Mouse (Mus musculus): Measurements from ENCODE around the gene 9430038I01Rik. TPM values are rescaled to one million over a fixed set of nuclear protein-coding genes. Genes with fewer than 3 reads are reported as not detected.
"Not testable (repeated sequence)": the region's sequence is repeated elsewhere in the genome, so short reads cannot be mapped to it uniquely, and the experiment has no call there.

Gene 9430038I01Rik
- 1 to 10 TPM; 6.9 to 7.8 TPM for total RNA-seq (2021)

DNA sequence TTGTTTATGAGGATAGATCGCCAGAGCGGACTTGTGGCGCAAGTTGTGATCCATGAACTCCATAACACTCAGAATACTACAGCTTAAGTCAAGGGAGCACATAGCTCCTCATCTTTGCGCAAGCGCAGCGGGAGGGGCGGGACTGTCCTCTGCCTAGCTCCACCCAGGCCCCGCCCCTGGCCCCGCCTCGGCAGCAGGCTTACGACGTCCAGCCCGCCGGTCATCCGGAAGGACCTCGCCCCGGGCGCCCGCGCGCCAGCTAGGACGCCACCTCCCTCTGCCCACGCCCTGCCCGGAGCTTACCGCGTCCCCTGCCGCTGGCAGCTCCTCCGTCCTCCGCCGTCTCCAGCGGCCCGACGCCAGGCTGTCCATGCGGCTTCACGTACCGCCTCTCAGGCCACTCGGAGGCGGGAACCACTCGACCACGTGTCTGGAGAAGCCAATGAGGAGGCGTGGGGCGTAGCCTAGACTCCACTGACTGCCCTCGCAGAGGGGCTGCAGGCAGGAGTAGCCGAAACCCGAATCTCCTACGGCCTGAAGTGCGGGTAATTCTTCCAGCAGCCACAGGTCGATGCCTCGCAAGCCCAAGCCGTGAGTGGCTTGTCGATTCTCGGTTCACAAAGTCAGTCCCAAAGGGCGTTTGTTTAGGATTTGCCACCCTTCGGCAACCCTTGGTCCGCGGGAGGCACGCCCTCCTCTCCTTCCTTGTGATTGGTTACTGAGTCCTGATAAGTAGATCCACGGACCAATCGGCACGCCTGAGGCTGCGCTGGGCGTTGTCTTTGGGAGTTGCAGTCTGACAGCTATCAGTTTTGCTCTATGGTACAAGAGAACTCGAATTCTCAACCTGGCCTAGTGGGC lies at the start of gene 9430038I01Rik:
Gene 9430038I01Rik, minus strand, starts transcription at position 426 of the 861 bp plus-strand sequence.
- intact Hi-C loops (cut with DNase I), result loop anchor here (1.0 kb wide), 1 partner anchor 27 kb away; the partner anchor contains the start of gene Glrx3
- peak; percentile 95 for DNase-seq (ENCODE audit: low spot score)

GRCm38 (mm10) chr7:137445321-137445720 lies 34.8 kb upstream of the 9430038I01Rik start:
- intact Hi-C loops (cut with DNase I), result no loop called here
- no peak for DNase-seq (ENCODE audit: low spot score)

DNA sequence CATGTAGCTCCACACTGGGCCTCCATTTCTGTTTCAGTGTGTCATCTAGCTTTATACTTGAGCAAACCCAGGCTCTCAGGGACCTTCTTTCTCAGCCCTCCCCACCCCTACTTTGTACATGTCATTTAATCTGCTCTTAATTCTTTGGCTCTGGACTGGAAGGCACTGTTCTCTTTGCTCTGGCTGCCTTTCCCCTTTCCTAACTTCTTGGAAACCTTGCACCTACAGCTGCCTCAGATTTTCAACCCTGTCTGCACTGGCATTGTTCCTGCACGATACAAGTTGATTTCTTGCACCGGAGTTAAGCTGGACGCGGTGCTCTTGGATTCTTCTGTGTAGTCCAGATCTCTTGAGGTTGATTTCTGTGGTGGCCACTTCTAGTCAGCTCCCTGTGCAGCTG lies 32.4 kb upstream of the 9430038I01Rik start:
- peak; percentile 6 for DNase-seq (ENCODE audit: low spot score)
- intact Hi-C loops (cut with DNase I), result no loop called here

DNA sequence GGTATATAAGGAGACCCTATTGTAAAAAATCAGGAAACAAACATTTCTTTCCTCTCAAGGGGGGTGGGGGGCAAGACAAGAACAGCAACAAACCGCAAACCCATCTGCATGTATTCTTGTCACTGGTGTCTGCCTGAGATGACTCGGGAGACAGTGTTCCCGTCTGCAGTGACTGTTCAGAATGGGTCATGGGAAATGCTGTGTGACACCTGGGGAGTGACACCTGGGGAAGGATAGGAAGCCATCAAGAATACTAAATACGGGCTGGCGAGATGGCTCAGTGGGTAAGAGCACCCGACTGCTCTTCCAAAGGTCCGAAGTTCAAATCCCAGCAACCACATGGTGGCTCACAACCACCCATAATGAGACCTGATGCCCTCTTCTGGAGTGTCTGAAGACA lies 28.4 kb upstream of the 9430038I01Rik start:
- intact Hi-C loops (cut with DNase I), result not testable (repeated sequence)

GRCm38 (mm10) chr7:137438179-137438550 lies 27.6 kb upstream of the 9430038I01Rik start:
- DNase-seq (ENCODE audit: low spot score), result no peak
- intact Hi-C loops (cut with DNase I), result no loop called here

More for the DNA sequence above, 28.4 kb upstream of the 9430038I01Rik start:
- DNase-seq (ENCODE audit: low spot score), result not testable (repeated sequence)

GRCm38 (mm10) chr7:137437440-137438178 lies 27.0 kb upstream of the 9430038I01Rik start, which contains the start of gene Glrx3:
TSS of gene Glrx3 (plus strand) at chr7:137437614.
- intact Hi-C loops (cut with DNase I), result loop anchor here (1.0 kb wide), 1 partner anchor 27 kb away; the partner anchor contains the start of gene 9430038I01Rik
- peak; percentile 94 for DNase-seq (ENCODE audit: low spot score)

DNA sequence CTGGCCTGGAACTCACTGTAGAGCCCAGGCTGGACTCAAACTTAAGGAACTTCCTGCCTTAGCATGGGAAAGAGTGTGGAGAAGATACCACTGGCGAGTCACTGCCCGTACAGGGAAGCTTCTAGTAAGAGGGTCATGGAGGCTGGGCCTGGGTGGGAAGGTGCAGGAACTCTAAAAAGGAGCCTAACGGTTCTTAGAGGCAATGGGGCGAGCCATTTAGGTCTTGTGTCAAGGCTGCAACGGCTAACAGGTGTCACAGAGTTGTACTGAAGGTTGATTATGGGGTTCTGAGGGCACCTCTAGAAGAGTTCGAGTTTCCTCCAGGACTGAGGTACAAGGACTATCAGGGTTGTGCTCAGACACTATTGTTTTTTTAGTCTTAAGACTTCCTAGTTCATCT lies 26.3 kb upstream of the 9430038I01Rik start:
- intact Hi-C loops (cut with DNase I), result loop anchor here (1.0 kb wide), 1 partner anchor 27 kb away; the partner anchor contains the start of gene 9430038I01Rik
- no peak for DNase-seq (ENCODE audit: low spot score)

- DNase-seq (ENCODE audit: low spot score), result no peak
- intact Hi-C loops (cut with DNase I), result no loop called here
These were observed 21.4 kb upstream of the 9430038I01Rik start for GRCm38 (mm10) chr7:137431769-137432603.

DNA sequence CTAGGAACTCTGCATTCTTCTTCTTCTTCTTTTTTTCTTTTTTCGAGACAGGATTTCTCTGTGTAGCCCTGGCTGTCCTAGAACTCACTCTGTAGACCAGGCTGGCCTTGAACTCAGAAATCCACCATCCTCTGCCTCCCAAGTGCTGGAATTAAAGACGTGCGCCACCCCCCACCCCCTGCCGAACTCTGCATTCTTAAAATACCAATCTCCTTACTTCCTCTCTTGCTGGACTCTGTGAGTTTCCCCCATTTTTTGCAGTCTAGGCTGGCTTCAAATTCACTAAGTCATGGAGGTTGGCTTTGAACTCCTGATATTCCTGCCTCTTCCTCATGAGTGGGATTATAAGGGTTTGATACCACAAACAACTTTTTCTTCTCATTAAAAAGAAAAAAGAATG lies 16.1 kb upstream of the 9430038I01Rik start:
- no peak for DNase-seq (ENCODE audit: low spot score)
- intact Hi-C loops (cut with DNase I), result no loop called here

DNA sequence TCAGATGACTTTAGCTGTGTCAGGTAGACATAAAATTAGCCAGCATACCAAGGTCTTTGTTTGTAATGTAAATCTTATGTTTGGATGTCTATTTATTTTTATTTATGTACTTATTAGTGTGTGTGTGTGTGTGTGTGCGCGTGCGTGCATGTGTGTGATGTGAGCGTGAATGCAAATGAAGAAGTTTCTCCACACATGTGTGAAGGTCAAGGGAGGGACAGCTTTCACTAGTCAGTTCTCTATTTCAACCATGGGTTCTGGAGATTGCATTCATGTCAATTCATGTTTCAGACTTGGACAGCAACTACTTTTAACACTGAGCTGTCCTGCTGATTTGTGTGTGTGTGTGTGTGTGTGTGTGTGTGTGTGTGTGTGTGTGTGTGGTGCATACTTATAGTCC lies 10.7 kb upstream of the 9430038I01Rik start:
- intact Hi-C loops (cut with DNase I), result no loop called here
- no peak for DNase-seq (ENCODE audit: low spot score)

DNA sequence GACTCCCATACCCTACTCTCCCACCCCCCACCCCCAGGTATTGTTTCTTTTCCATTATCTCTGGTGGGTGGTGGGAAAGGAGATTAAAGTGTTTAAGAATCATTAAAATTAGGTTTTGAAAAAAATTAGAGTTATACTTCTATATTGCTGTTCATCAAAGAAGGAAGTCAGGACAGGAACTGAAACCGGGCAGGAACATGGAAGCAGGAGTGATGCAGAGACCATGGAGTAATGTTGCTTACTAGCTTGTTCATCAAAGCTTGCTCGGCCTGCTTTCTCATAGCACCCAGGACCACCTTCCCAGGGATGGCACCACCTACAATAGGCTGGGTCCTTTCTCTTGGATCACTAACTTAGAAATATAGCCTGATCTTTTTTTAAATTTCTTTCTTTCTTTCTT lies 10.0 kb upstream of the 9430038I01Rik start:
- intact Hi-C loops (cut with DNase I), result no loop called here
- no peak for DNase-seq (ENCODE audit: low spot score)

- intact Hi-C loops (cut with DNase I), result no loop called here
- no peak for DNase-seq (ENCODE audit: low spot score)
These were observed 4.1 kb upstream of the 9430038I01Rik start for GRCm38 (mm10) chr7:137414710-137415109.

DNA sequence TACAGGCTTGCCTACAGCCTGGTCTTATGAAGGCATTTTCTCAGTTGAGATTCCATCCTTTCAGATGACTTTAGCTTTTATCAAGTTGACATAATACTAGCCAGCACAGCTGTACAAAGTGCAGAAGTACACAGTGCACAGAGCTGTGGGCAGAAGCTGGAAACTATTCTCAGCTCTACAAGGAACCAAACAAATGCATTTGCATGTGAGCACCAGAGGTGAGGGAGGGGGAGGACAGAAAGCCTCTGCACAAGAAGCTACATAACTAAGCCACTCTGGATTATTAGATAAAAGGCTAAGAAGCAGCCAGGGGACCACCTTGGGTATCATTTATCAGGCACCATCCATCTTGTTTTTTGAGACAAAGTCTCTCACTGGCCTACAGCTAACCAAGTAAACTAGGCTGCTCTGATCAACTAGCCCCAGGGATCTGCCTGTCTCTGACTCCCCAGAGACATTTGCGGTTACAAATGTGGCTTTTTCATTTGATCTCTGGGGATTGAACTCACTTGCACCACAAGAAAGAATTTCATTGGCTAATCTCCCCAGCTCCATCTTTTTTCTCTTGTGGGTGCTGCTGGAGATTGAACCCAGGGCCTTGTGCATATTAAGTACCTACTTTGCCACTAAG lies 3.0 kb downstream of the 9430038I01Rik start:
- DNase-seq (ENCODE audit: low spot score), result no peak
- intact Hi-C loops (cut with DNase I), result no loop called here

GRCm38 (mm10) chr7:137404146-137404545 lies 6.4 kb downstream of the 9430038I01Rik start:
- no peak for DNase-seq (ENCODE audit: low spot score)
- intact Hi-C loops (cut with DNase I), result no loop called here

GRCm38 (mm10) chr7:137398973-137399372 lies 11.6 kb downstream of the 9430038I01Rik start:
- DNase-seq (ENCODE audit: low spot score), result no peak
- intact Hi-C loops (cut with DNase I), result no loop called here

GRCm38 (mm10) chr7:137397361-137397910 lies 13.1 kb downstream of the 9430038I01Rik start:
- DNase-seq (ENCODE audit: low spot score), result no peak
- intact Hi-C loops (cut with DNase I), result no loop called here

GRCm38 (mm10) chr7:137395421-137395820 lies 15.1 kb downstream of the 9430038I01Rik start:
- DNase-seq (ENCODE audit: low spot score), result no peak
- intact Hi-C loops (cut with DNase I), result no loop called here

- intact Hi-C loops (cut with DNase I), result no loop called here
- DNase-seq (ENCODE audit: low spot score), result no peak
These were observed 22.7 kb downstream of the 9430038I01Rik start for GRCm38 (mm10) chr7:137387863-137388262.

DNA sequence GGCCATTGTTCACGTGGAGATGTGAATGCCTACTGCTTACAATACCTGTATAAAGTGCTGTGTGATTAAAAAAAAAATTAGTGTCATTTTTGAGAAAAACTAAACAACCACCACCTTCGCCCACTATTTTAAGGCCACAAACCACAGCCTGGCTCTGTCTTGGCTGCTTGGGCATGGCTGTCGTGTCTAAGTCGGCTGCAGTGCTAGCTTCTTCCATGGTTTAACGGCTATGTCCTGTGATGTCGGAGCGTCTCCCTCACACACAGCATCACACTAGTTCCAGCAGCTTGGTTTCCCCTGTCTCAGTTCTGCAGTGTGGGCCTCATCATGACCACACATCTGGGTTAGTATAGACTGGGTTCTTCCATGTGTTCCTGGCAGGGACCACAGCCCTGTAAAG lies 35.6 kb downstream of the 9430038I01Rik start:
- intact Hi-C loops (cut with DNase I), result no loop called here

More for the DNA sequence above, 35.6 kb downstream of the 9430038I01Rik start:
- no peak for DNase-seq (ENCODE audit: low spot score)
